22 mouse cellular contexts compared by ENCODE assay signal in the genomic region with DNA sequence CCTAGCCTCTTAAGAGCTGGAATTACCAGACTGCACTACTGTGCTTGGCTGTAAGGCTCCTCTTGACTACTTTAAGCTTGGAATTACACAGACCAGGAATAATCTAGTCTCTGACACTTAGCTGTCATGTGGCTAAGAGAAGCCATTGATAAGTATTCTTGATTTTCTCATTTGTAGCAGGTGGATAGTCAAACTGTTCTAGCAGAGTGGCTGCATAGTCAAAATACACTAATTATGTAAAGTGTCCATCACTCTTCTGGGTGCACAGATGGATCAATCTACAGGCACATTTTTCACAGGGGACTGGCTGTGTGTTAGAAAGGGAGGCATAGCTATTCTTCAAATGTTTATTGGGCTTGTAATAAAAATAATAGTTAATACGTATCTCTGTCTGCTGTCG. TPM values are rescaled to one million over a fixed set of nuclear protein-coding genes. Genes with fewer than 3 reads are reported as not detected.
A peak's percentile ranks its signal among the peaks of the same experiment; 100 is the strongest.
DNase-seq lines count a peak whose midpoint lies in the region; ATAC-seq and TF ChIP-seq lines count a peak whose summit lies in the region.
"Had no signal": no experiment of that assay in that cellular context is flagged by ENCODE, and none has a peak within 500 bp of the region (broad histone marks: within the 10 kb centered on the region; RNA-seq: fewer than 3 reads in every experiment).

No protein-coding gene starts in this region.

- 93% methylated on average over 2 of the region's 2 CpGs for WGBS in forebrain, embryonic 15.5 days
- WGBS in forebrain, embryonic 16.5 days: 86% methylated on average over 2 of the region's 2 CpGs
- 94% methylated on average over 2 of the region's 2 CpGs for WGBS in midbrain, embryonic 11.5 days
- 94% methylated on average over 2 of the region's 2 CpGs for WGBS in midbrain, embryonic 16.5 days

- no peak overlapping the region for H3K9ac ChIP-seq in forebrain, embryonic 15.5 days (replicated peaks)
- H3K9ac ChIP-seq in forebrain, embryonic 16.5 days (replicated peaks; ENCODE audit: low read depth, low read length): no peak overlapping the region
- no peak overlapping the region for H3K9ac ChIP-seq in midbrain, embryonic 11.5 days (ENCODE audit: low read length)
- no peak overlapping the region for H3K9ac ChIP-seq in midbrain, embryonic 16.5 days (ENCODE audit: low read depth, low read length)
- H3K9ac ChIP-seq: embryonic facial prominence, embryonic 13.5 days; embryonic facial prominence, embryonic 15.5 days had no signal

- 0 out of 2 replicates have a peak, but pooled peaks have one; percentile 41 for ATAC-seq in forebrain, embryonic 15.5 days (replicated peaks)
- ATAC-seq in forebrain, embryonic 16.5 days: no peak; the same call in 1 of the 2 replicates
- no peak for ATAC-seq in midbrain, embryonic 11.5 days (ENCODE audit: low FRiP score)
- no peak for ATAC-seq in midbrain, embryonic 16.5 days

- no peak overlapping the region for H3K27ac ChIP-seq in forebrain, embryonic 15.5 days (replicated peaks)
- no peak overlapping the region for H3K27ac ChIP-seq in forebrain, embryonic 16.5 days (ENCODE audit: low read length)
- H3K27ac ChIP-seq in layer of hippocampus, adult 2 months: peak overlapping the region; percentile 55
- H3K27ac ChIP-seq in midbrain, embryonic 11.5 days (ENCODE audit: low read depth, low read length): no peak overlapping the region
- no peak overlapping the region for H3K27ac ChIP-seq in midbrain, embryonic 16.5 days (ENCODE audit: low read length)
- H3K27ac ChIP-seq: embryonic facial prominence, embryonic 13.5 days; embryonic facial prominence, embryonic 15.5 days; forebrain, embryonic 10.5 days had no signal

- no peaks in the 10 kb centered on the region for H3K36me3 ChIP-seq in forebrain, embryonic 15.5 days
- H3K36me3 ChIP-seq in forebrain, embryonic 16.5 days (ENCODE audit: control insufficient read depth, insufficient read depth): no peaks in the 10 kb centered on the region
- H3K36me3 ChIP-seq in midbrain, embryonic 11.5 days (ENCODE audit: control insufficient read depth, insufficient read depth, low read length): no peaks in the 10 kb centered on the region
- no peaks in the 10 kb centered on the region for H3K36me3 ChIP-seq in midbrain, embryonic 16.5 days (ENCODE audit: control insufficient read depth, insufficient read depth, low read length)
- H3K36me3 ChIP-seq: embryonic facial prominence, embryonic 13.5 days; embryonic facial prominence, embryonic 15.5 days; forebrain, embryonic 10.5 days had no signal

- no peak overlapping the region for H3K4me2 ChIP-seq in forebrain, embryonic 15.5 days (replicated peaks)
- no peak overlapping the region for H3K4me2 ChIP-seq in forebrain, embryonic 16.5 days (ENCODE audit: low read length)
- H3K4me2 ChIP-seq in midbrain, embryonic 11.5 days: no peak overlapping the region
- no peak overlapping the region for H3K4me2 ChIP-seq in midbrain, embryonic 16.5 days (ENCODE audit: low read length)
- H3K4me2 ChIP-seq: embryonic facial prominence, embryonic 13.5 days; embryonic facial prominence, embryonic 15.5 days had no signal

- no peak overlapping the region for H3K4me3 ChIP-seq in forebrain, embryonic 15.5 days
- H3K4me3 ChIP-seq in forebrain, embryonic 16.5 days (replicated peaks; ENCODE audit: low read length): no peak overlapping the region
- no peak overlapping the region for H3K4me3 ChIP-seq in layer of hippocampus, adult 2 months
- no peak overlapping the region for H3K4me3 ChIP-seq in midbrain, embryonic 11.5 days (ENCODE audit: low read depth, low read length)
- H3K4me3 ChIP-seq in midbrain, embryonic 16.5 days (ENCODE audit: low read depth, low read length): no peak overlapping the region
- H3K4me3 ChIP-seq: embryonic facial prominence, embryonic 13.5 days; embryonic facial prominence, embryonic 15.5 days; erythroblast, embryonic 14.5 days; forebrain, embryonic 10.5 days had no signal

- no peaks in the 10 kb centered on the region for H3K4me1 ChIP-seq in forebrain, embryonic 15.5 days
- H3K4me1 ChIP-seq in forebrain, embryonic 16.5 days (replicated peaks; ENCODE audit: control insufficient read depth, insufficient read depth, low read length): no peaks in the 10 kb centered on the region
- H3K4me1 ChIP-seq in midbrain, embryonic 11.5 days (ENCODE audit: control insufficient read depth, insufficient read depth, low read length): no peaks in the 10 kb centered on the region
- H3K4me1 ChIP-seq in midbrain, embryonic 16.5 days (ENCODE audit: control insufficient read depth, insufficient read depth, low read length): no peaks in the 10 kb centered on the region
- H3K4me1 ChIP-seq: embryonic facial prominence, embryonic 13.5 days; embryonic facial prominence, embryonic 15.5 days; forebrain, embryonic 10.5 days had no signal

- no peaks in the 10 kb centered on the region for H3K27me3 ChIP-seq in forebrain, embryonic 15.5 days
- no peaks in the 10 kb centered on the region for H3K27me3 ChIP-seq in forebrain, embryonic 16.5 days (replicated peaks; ENCODE audit: control insufficient read depth, insufficient read depth, low read length)
- no peaks in the 10 kb centered on the region for H3K27me3 ChIP-seq in midbrain, embryonic 11.5 days (ENCODE audit: control insufficient read depth, insufficient read depth, low read length)
- H3K27me3 ChIP-seq in midbrain, embryonic 16.5 days (ENCODE audit: control insufficient read depth, insufficient read depth, low read depth, low read length): no peaks in the 10 kb centered on the region
- H3K27me3 ChIP-seq: embryonic facial prominence, embryonic 13.5 days; embryonic facial prominence, embryonic 15.5 days had no signal

- DNase-seq in layer of hippocampus, adult 2 months (ENCODE audit: low spot score in 2 of 2): peak in 1 of 2 experiments; percentile 54
- DNase-seq in layer of hippocampus, postnatal 25 days (ENCODE audit: extremely low spot score in 1 of 2, low spot score in 1 of 2): no peak
- peak; percentile 69 for DNase-seq in midbrain, embryonic 11.5 days (ENCODE audit: low spot score, missing footprints)
- DNase-seq: adrenal gland, adult 2 months; adrenal gland, postnatal 10 days; adrenal gland, postnatal 25 days; cerebellum, adult 11 months; cerebellum, adult 18-20 months; cerebellum, adult 8-10 months; cerebellum, adult 9-11 months; cerebellum, postnatal 14 days; cerebellum, postnatal 36 days; embryo, embryonic 11 days had no signal

- no peaks in the 10 kb centered on the region for H3K9me3 ChIP-seq in forebrain, embryonic 15.5 days
- no peaks in the 10 kb centered on the region for H3K9me3 ChIP-seq in forebrain, embryonic 16.5 days (ENCODE audit: control insufficient read depth, low read length)
- H3K9me3 ChIP-seq in midbrain, embryonic 11.5 days (ENCODE audit: control insufficient read depth, low read length): no peaks in the 10 kb centered on the region
- H3K9me3 ChIP-seq in midbrain, embryonic 16.5 days (replicated peaks; ENCODE audit: control insufficient read depth, low read length, poor library complexity, severe bottlenecking): no peaks in the 10 kb centered on the region
- H3K9me3 ChIP-seq: embryonic facial prominence, embryonic 13.5 days; embryonic facial prominence, embryonic 15.5 days; forebrain, embryonic 10.5 days had no signal

- TF ChIP-seq CTCF in layer of hippocampus, adult 2 months (conservative IDR thresholded peaks at IDR 0.05): no peak

RNA-seq across cellular contexts. Expression of a gene that starts 8.7 kb away (rescaled TPM):
- polyA plus RNA-seq in forebrain, embryonic 15.5 days (2015; fragmentation: Nextera tagmentation; extraction: Ambion mirVana): 17.7 and 18.3 TPM in 2 replicates
- polyA plus RNA-seq in forebrain, embryonic 16.5 days (2015; fragmentation: Nextera tagmentation; extraction: Ambion mirVana): 18.5 and 23.1 TPM in 2 replicates
- 100 to 1,000 TPM; 125 to 133 TPM for total RNA-seq in layer of hippocampus, adult 2 months (2021)
- 100 to 1,000 TPM; 116 to 147 TPM for total RNA-seq in layer of hippocampus, postnatal 25 days (2021)
- polyA plus RNA-seq in midbrain, embryonic 11.5 days (2014; fragmentation: Nextera tagmentation; extraction: Ambion mirVana): 2.2 and 2.3 TPM in 2 replicates
- polyA plus RNA-seq in midbrain, embryonic 16.5 days (2015; fragmentation: Nextera tagmentation; extraction: Ambion mirVana): 25.9 and 38.6 TPM in 2 replicates
- total RNA-seq: common myeloid progenitor, adult 5-6 weeks; MEL had no signal
- polyA plus RNA-seq: erythroblast, embryonic 14.5 days had no signal
